In genomic region chr2:25709056-25709455, GRCm38 (mm10) we compare ENCODE assay signal across 30 mouse cellular contexts. TPM values are rescaled to one million over a fixed set of nuclear protein-coding genes. Genes with fewer than 3 reads are reported as not detected.
"Had no signal": no experiment of that assay in that cellular context is flagged by ENCODE, and none has a peak within 500 bp of the region (broad histone marks: within the 10 kb centered on the region; RNA-seq: fewer than 3 reads in every experiment).

No protein-coding gene starts in this region.

RNA-seq across cellular contexts. Expression of gene Obp2a, which starts 9.2 kb away (rescaled TPM):
- total RNA-seq: layer of hippocampus, adult 8-10 months; layer of hippocampus, postnatal 10 days; layer of hippocampus, postnatal 36 days; left cerebral cortex, adult 2 months; left cerebral cortex, postnatal 10 days; left cerebral cortex, postnatal 36 days; megakaryocyte, adult 5-6 weeks; monocyte, adult 5-6 weeks; neutrophil, adult 5-6 weeks had no signal
- polyA plus RNA-seq: intestine, postnatal 0 days; kidney, adult 2 months; kidney, embryonic 14.5 days; large intestine, adult 2 months; limb, embryonic 11.5 days; limb, embryonic 15.5 days; liver, embryonic 11.5 days; liver, embryonic 14.5 days; liver, postnatal 0 days; lung, embryonic 14.5 days; lung, postnatal 0 days; macrophage; midbrain, embryonic 12.5 days; myocyte; neural tube, embryonic 11.5 days; small intestine, adult 2 months; spleen, adult 2 months; stomach, embryonic 16.5 days; testis, adult 2 months; urinary bladder, adult 2 months had no signal

RNA-seq across cellular contexts. Expression of gene Lcn10, which starts 26.5 kb away (rescaled TPM):
- total RNA-seq: layer of hippocampus, adult 8-10 months; layer of hippocampus, postnatal 10 days; layer of hippocampus, postnatal 36 days; left cerebral cortex, adult 2 months; left cerebral cortex, postnatal 10 days; left cerebral cortex, postnatal 36 days; megakaryocyte, adult 5-6 weeks; monocyte, adult 5-6 weeks; neutrophil, adult 5-6 weeks had no signal
- polyA plus RNA-seq: intestine, postnatal 0 days; kidney, adult 2 months; kidney, embryonic 14.5 days; kidney, postnatal 0 days; large intestine, adult 2 months; limb, embryonic 11.5 days; limb, embryonic 15.5 days; liver, embryonic 11.5 days; liver, embryonic 14.5 days; liver, postnatal 0 days; lung, embryonic 14.5 days; lung, postnatal 0 days; macrophage; midbrain, embryonic 12.5 days; myocyte; neural tube, embryonic 11.5 days; small intestine, adult 2 months; spleen, adult 2 months; stomach, embryonic 16.5 days; testis, adult 2 months had no signal

RNA-seq across cellular contexts. Expression of gene Obp2b, which starts 27.8 kb away (rescaled TPM):
- total RNA-seq: layer of hippocampus, postnatal 10 days; left cerebral cortex, postnatal 10 days; left cerebral cortex, postnatal 36 days; megakaryocyte, adult 5-6 weeks; monocyte, adult 5-6 weeks; neutrophil, adult 5-6 weeks had no signal
- polyA plus RNA-seq: intestine, postnatal 0 days; kidney, adult 2 months; kidney, embryonic 14.5 days; kidney, postnatal 0 days; large intestine, adult 2 months; limb, embryonic 11.5 days; limb, embryonic 15.5 days; liver, embryonic 11.5 days; liver, embryonic 14.5 days; liver, postnatal 0 days; lung, embryonic 14.5 days; lung, postnatal 0 days; macrophage; midbrain, embryonic 12.5 days; myocyte; neural tube, embryonic 11.5 days; small intestine, adult 2 months; spleen, adult 2 months; stomach, embryonic 16.5 days; testis, adult 2 months; urinary bladder, adult 2 months had no signal

RNA-seq across cellular contexts. Expression of gene Lcn6, which starts 32.5 kb away (rescaled TPM):
- total RNA-seq: layer of hippocampus, adult 8-10 months; layer of hippocampus, postnatal 10 days; layer of hippocampus, postnatal 36 days; left cerebral cortex, adult 2 months; left cerebral cortex, postnatal 10 days; left cerebral cortex, postnatal 36 days; megakaryocyte, adult 5-6 weeks; monocyte, adult 5-6 weeks; neutrophil, adult 5-6 weeks had no signal
- polyA plus RNA-seq: intestine, postnatal 0 days; kidney, adult 2 months; kidney, embryonic 14.5 days; kidney, postnatal 0 days; large intestine, adult 2 months; limb, embryonic 11.5 days; limb, embryonic 15.5 days; liver, embryonic 11.5 days; liver, embryonic 14.5 days; liver, postnatal 0 days; lung, embryonic 14.5 days; lung, postnatal 0 days; macrophage; midbrain, embryonic 12.5 days; myocyte; neural tube, embryonic 11.5 days; small intestine, adult 2 months; spleen, adult 2 months; stomach, embryonic 16.5 days; testis, adult 2 months had no signal
